Mouse (Mus musculus) heart, adult 2 months (tissue): ENCODE measurements around the gene Prnp.

ENCODE experiments used
- CTCF ChIP-seq: fragments of 200-600 bp; IDR thresholded peaks from 2 replicates; pipeline ENCODE4 v1.8.1; 2022; ENCODE audit warnings: antibody characterized with exemption, mild to moderate bottlenecking, moderate library complexity
- EP300 ChIP-seq: fragments of 200-500 bp; IDR thresholded peaks from 2 replicates; pipeline ENCODE4 v1.6.1; 2011; ENCODE audit warnings: low read depth, low read length, control low read depth; ENCODE audit not compliant: insufficient read depth

GRCm38 (mm10) chr2:131952456-131952855 lies 42.7 kb downstream of the Prnp start:
- TF ChIP-seq CTCF (no peak), EP300 (no peak)
